Mouse (Mus musculus): Measurements from ENCODE around the gene Snrpe. TPM values are rescaled to one million over a fixed set of nuclear protein-coding genes. Genes with fewer than 3 reads are reported as not detected.

Gene Snrpe
- polyA plus RNA-seq, 1 experiment = 5.8 TPM

GRCm38 (mm10) chr1:133625052-133625451 lies 15.0 kb upstream of the Snrpe start:
- Histone ChIP-seq H3K9me3 (ENCODE audit: control insufficient read depth, low read length) (no peaks in the 10 kb centered on the region), H3K27me3 (ENCODE audit: control insufficient read depth) (no peaks in the 10 kb centered on the region), H3K4me1 (ENCODE audit: control insufficient read depth) (no peaks in the 10 kb centered on the region), H3K4me3 (replicated peaks) (no peak overlapping the region), H3K36me3 (ENCODE audit: control insufficient read depth) (peaks cover 96% of the 10 kb centered on the region)
- TF ChIP-seq TAL1 (IDR thresholded peaks at IDR 0.05; ENCODE audit: low read length) (no peak), GATA1 (IDR thresholded peaks at IDR 0.05; ENCODE audit: low read length) (no peak)

GRCm38 (mm10) chr1:133618311-133618710 lies 8.2 kb upstream of the Snrpe start:
- Histone ChIP-seq H3K27me3 (ENCODE audit: control insufficient read depth) (no peaks in the 10 kb centered on the region), H3K9me3 (ENCODE audit: control insufficient read depth, low read length) (no peaks in the 10 kb centered on the region), H3K4me3 (replicated peaks) (no peak overlapping the region), H3K36me3 (ENCODE audit: control insufficient read depth) (peaks cover 78% of the 10 kb centered on the region), H3K4me1 (ENCODE audit: control insufficient read depth) (peaks cover 21% of the 10 kb centered on the region)
- no peak for TF ChIP-seq TAL1 (IDR thresholded peaks at IDR 0.05; ENCODE audit: low read length)
- TF ChIP-seq GATA1 (IDR thresholded peaks at IDR 0.05; ENCODE audit: low read length) = no peak

GRCm38 (mm10) chr1:133617908-133618307 lies 7.8 kb upstream of the Snrpe start:
- peaks cover 74% of the 10 kb centered on the region for H3K36me3 ChIP-seq (ENCODE audit: control insufficient read depth)
- no peak overlapping the region for H3K4me3 ChIP-seq (replicated peaks)
- TF ChIP-seq TAL1 (IDR thresholded peaks at IDR 0.05; ENCODE audit: low read length) = no peak
- TF ChIP-seq GATA1 (IDR thresholded peaks at IDR 0.05; ENCODE audit: low read length) = no peak

DNA sequence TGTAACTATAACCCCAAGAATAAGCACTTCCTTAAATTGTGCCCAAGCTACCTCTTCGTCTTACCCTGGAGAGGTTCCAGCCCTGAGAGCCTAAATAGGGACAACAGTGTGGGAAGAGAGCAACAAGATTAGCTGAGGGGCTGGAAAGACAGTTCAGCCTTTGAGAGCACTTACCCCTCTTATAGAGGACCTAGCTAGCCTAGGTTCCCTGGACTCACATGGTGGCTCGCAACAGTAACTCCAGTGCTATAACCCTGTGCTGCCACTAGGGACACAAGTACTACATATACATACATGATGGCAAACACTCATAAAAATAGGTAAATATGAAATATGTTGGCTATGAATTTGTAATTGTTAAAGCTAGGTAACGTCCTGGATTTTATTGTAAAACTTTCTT lies 3.7 kb upstream of the Snrpe start:
- Histone ChIP-seq H3K4me1 (ENCODE audit: control insufficient read depth) (peaks cover 26% of the 10 kb centered on the region), H3K27me3 (ENCODE audit: control insufficient read depth) (no peaks in the 10 kb centered on the region), H3K36me3 (ENCODE audit: control insufficient read depth) (peaks cover 37% of the 10 kb centered on the region), H3K4me3 (replicated peaks) (no peak overlapping the region), H3K9me3 (ENCODE audit: control insufficient read depth, low read length) (no peaks in the 10 kb centered on the region)
- TF ChIP-seq TAL1 (IDR thresholded peaks at IDR 0.05; ENCODE audit: low read length) (no peak), GATA1 (IDR thresholded peaks at IDR 0.05; ENCODE audit: low read length) (no peak)

More at GRCm38 (mm10) chr1:133617908-133618307, 7.8 kb upstream of the Snrpe start:
- Histone ChIP-seq H3K9me3 (ENCODE audit: control insufficient read depth, low read length) (no peaks in the 10 kb centered on the region), H3K27me3 (ENCODE audit: control insufficient read depth) (no peaks in the 10 kb centered on the region), H3K4me1 (ENCODE audit: control insufficient read depth) (peaks cover 21% of the 10 kb centered on the region)

DNA sequence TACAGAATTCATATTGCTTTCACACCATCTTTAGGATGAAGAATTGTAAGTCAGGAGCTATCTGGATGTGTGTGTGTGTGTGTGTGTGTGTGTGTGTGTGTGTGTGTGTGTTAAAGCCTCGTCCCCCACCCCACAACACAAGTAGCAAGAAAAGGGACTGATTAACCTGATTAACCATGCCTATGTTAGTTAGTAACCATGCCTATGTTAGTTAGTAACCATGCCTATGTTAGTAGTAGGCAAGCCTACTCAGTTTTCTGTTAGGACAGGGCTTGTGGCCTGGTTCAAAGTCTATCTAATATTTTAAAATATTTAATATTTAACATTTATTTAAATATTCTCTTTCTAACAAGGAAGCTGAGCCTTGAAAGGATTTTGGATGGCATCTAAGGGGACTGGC lies 1.3 kb upstream of the Snrpe start:
- peaks cover 40% of the 10 kb centered on the region for H3K36me3 ChIP-seq (ENCODE audit: control insufficient read depth)
- H3K4me3 ChIP-seq (replicated peaks) = no peak overlapping the region
- H3K4me1 ChIP-seq (ENCODE audit: control insufficient read depth) = peaks cover 29% of the 10 kb centered on the region
- no peaks in the 10 kb centered on the region for H3K9me3 ChIP-seq (ENCODE audit: control insufficient read depth, low read length)
- no peaks in the 10 kb centered on the region for H3K27me3 ChIP-seq (ENCODE audit: control insufficient read depth)
- TF ChIP-seq GATA1 (IDR thresholded peaks at IDR 0.05; ENCODE audit: low read length) (no peak), TAL1 (IDR thresholded peaks at IDR 0.05; ENCODE audit: low read length) (no peak)

DNA sequence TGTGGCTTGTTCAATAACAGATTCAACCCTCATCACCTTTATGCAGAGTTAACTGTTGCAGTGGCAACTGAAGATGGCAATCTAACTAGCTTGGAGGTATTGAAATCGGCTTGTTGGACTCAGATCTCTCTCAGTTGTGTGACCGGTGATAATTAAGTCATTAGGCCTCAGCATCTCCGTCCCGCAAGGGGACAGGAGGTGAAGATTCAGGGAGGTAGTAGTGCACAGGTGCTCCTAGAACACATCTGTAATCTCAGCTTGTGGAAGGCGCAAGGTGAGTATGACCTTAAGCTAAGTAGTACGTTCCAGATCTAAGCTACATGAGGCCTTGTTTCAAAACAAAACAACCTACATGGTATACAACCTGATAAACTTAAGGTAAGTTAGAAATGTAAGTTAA lies 510 bp upstream of the Snrpe start:
- peak overlapping the region; percentile 90 for H3K4me3 ChIP-seq (replicated peaks)
- no peaks in the 10 kb centered on the region for H3K27me3 ChIP-seq (ENCODE audit: control insufficient read depth)
- H3K4me1 ChIP-seq (ENCODE audit: control insufficient read depth) = peaks cover 32% of the 10 kb centered on the region
- TF ChIP-seq GATA1 (IDR thresholded peaks at IDR 0.05; ENCODE audit: low read length) (no peak), TAL1 (IDR thresholded peaks at IDR 0.05; ENCODE audit: low read length) (no peak)
- peaks cover 41% of the 10 kb centered on the region for H3K36me3 ChIP-seq (ENCODE audit: control insufficient read depth)
- H3K9me3 ChIP-seq (ENCODE audit: control insufficient read depth, low read length) = no peaks in the 10 kb centered on the region

GRCm38 (mm10) chr1:133603174-133603573 lies 6.9 kb downstream of the Snrpe start:
- peaks cover 42% of the 10 kb centered on the region for H3K4me1 ChIP-seq (ENCODE audit: control insufficient read depth)
- no peaks in the 10 kb centered on the region for H3K9me3 ChIP-seq (ENCODE audit: control insufficient read depth, low read length)
- peaks cover 96% of the 10 kb centered on the region for H3K36me3 ChIP-seq (ENCODE audit: control insufficient read depth)
- H3K27me3 ChIP-seq (ENCODE audit: control insufficient read depth) = no peaks in the 10 kb centered on the region
- H3K4me3 ChIP-seq (replicated peaks) = no peak overlapping the region
- TF ChIP-seq TAL1 (IDR thresholded peaks at IDR 0.05; ENCODE audit: low read length) (no peak), GATA1 (IDR thresholded peaks at IDR 0.05; ENCODE audit: low read length) (no peak)

GRCm38 (mm10) chr1:133596298-133597007 lies 13.6 kb downstream of the Snrpe start:
- no peaks in the 10 kb centered on the region for H3K9me3 ChIP-seq (ENCODE audit: control insufficient read depth, low read length)
- no peaks in the 10 kb centered on the region for H3K27me3 ChIP-seq (ENCODE audit: control insufficient read depth)
- no peak overlapping the region for H3K4me3 ChIP-seq (replicated peaks)
- no peak for TF ChIP-seq TAL1 (IDR thresholded peaks at IDR 0.05; ENCODE audit: low read length)
- no peak for TF ChIP-seq GATA1 (IDR thresholded peaks at IDR 0.05; ENCODE audit: low read length)
- peaks cover 29% of the 10 kb centered on the region for H3K36me3 ChIP-seq (ENCODE audit: control insufficient read depth)
- H3K4me1 ChIP-seq (ENCODE audit: control insufficient read depth) = no peaks in the 10 kb centered on the region

- H3K4me1 ChIP-seq (ENCODE audit: control insufficient read depth) = no peaks in the 10 kb centered on the region
- H3K27me3 ChIP-seq (ENCODE audit: control insufficient read depth) = no peaks in the 10 kb centered on the region
- no peak overlapping the region for H3K4me3 ChIP-seq (replicated peaks)
- H3K9me3 ChIP-seq (ENCODE audit: control insufficient read depth, low read length) = no peaks in the 10 kb centered on the region
- H3K36me3 ChIP-seq (ENCODE audit: control insufficient read depth) = no peaks in the 10 kb centered on the region
- TF ChIP-seq TAL1 (IDR thresholded peaks at IDR 0.05; ENCODE audit: low read length) (no peak), GATA1 (IDR thresholded peaks at IDR 0.05; ENCODE audit: low read length) (no peak)
Observed at GRCm38 (mm10) chr1:133585995-133586537, 24.0 kb downstream of the Snrpe start.
